ENCODE assay signal across 14 mouse cellular contexts in genomic region chr11:80513796-80514195, GRCm38 (mm10). TPM values are rescaled to one million over a fixed set of nuclear protein-coding genes. Genes with fewer than 3 reads are reported as not detected.
DNase-seq lines count a peak whose midpoint lies in the region; ATAC-seq and TF ChIP-seq lines count a peak whose summit lies in the region.
"Had no signal": no experiment of that assay in that cellular context is flagged by ENCODE, and none has a peak within 500 bp of the region (broad histone marks: within the 10 kb centered on the region; RNA-seq: fewer than 3 reads in every experiment).

No protein-coding gene starts in this region.

- no peak for TF ChIP-seq POLR2A in thymus, adult 2 months (IDR thresholded peaks at IDR 0.05; ENCODE audit: control insufficient read depth, extremely low read depth, insufficient read depth, low read length, poor library complexity)

- 0 out of 2 replicates have a peak, but pooled peaks cover 4% of the 10 kb centered on the region for H3K4me1 ChIP-seq in kidney, embryonic 14.5 days (ENCODE audit: control insufficient read depth, insufficient read depth, low read length)
- H3K4me1 ChIP-seq in thymus, adult 2 months (replicated peaks; ENCODE audit: control insufficient read depth, insufficient read depth, low read length): peaks cover 63% of the 10 kb centered on the region

- no peak for ATAC-seq in kidney, embryonic 14.5 days (ENCODE audit: low FRiP score, low TSS enrichment)
- ATAC-seq in activated CD4-positive, CD25-positive, alpha-beta regulatory T cell, adult 4 months: peak; percentile 34
- ATAC-seq: hindbrain, postnatal 0 days; liver, embryonic 12.5 days had no signal

- H3K9ac ChIP-seq in kidney, embryonic 14.5 days (ENCODE audit: low read depth, low read length): no peak overlapping the region
- H3K9ac ChIP-seq: liver, embryonic 12.5 days had no signal

- H3K27me3 ChIP-seq in kidney, embryonic 14.5 days (ENCODE audit: control insufficient read depth, insufficient read depth, low read length): no peaks in the 10 kb centered on the region
- H3K27me3 ChIP-seq in thymus, adult 2 months (ENCODE audit: control insufficient read depth, insufficient read depth, low read length): no peaks in the 10 kb centered on the region

- DNase-seq in kidney, adult 9 months: peak; percentile 22
- peak; percentile 46 for DNase-seq in B cell, adult 2 months
- peak; percentile 18 for DNase-seq in thymus, adult 2 months
- DNase-seq in spleen, postnatal 4 days (ENCODE audit: low spot score in 2 of 2): no peak
- no peak for DNase-seq in urinary bladder, postnatal 36 days (ENCODE audit: low spot score in 2 of 2)
- DNase-seq: adrenal gland, postnatal 36 days; gastrocnemius, postnatal 36 days had no signal

- TF ChIP-seq CTCF in thymus, adult 2 months (IDR thresholded peaks at IDR 0.05; ENCODE audit: borderline replicate concordance, control insufficient read depth, extremely low read depth, insufficient read depth, low read length, poor library complexity): no peak

- H3K4me2 ChIP-seq in kidney, embryonic 14.5 days (replicated peaks; ENCODE audit: low read depth, low read length): no peak overlapping the region
- H3K4me2 ChIP-seq: liver, embryonic 12.5 days had no signal

- WGBS in kidney, embryonic 14.5 days: 74% methylated on average over 7 of the region's 7 CpGs
- WGBS in thymus, adult 2 months: 7% methylated on average over 7 of the region's 7 CpGs

- no peaks in the 10 kb centered on the region for H3K36me3 ChIP-seq in kidney, embryonic 14.5 days (ENCODE audit: control insufficient read depth, insufficient read depth, low read length)
- no peaks in the 10 kb centered on the region for H3K36me3 ChIP-seq in thymus, adult 2 months (ENCODE audit: control insufficient read depth, insufficient read depth, low read length)
- H3K36me3 ChIP-seq: heart, embryonic 10.5 days; limb, embryonic 10.5 days; liver, embryonic 12.5 days had no signal

- H3K9me3 ChIP-seq in kidney, embryonic 14.5 days (ENCODE audit: control insufficient read depth, low read length): no peaks in the 10 kb centered on the region
- H3K9me3 ChIP-seq: heart, embryonic 10.5 days; limb, embryonic 10.5 days; liver, embryonic 12.5 days had no signal

- no peak overlapping the region for H3K27ac ChIP-seq in kidney, embryonic 14.5 days (ENCODE audit: low read depth, low read length)
- peak overlapping the region; percentile 49; the same call in 1 of the 2 replicates for H3K27ac ChIP-seq in thymus, adult 2 months (ENCODE audit: control insufficient read depth, insufficient read depth, low read length)
- H3K27ac ChIP-seq: heart, embryonic 10.5 days; hindbrain, postnatal 0 days; limb, embryonic 10.5 days; liver, embryonic 12.5 days had no signal

- H3K4me3 ChIP-seq in kidney, embryonic 14.5 days (ENCODE audit: low read length): no peak overlapping the region
- no peak overlapping the region for H3K4me3 ChIP-seq in thymus, adult 2 months (ENCODE audit: control insufficient read depth, insufficient read depth, low read length)
- H3K4me3 ChIP-seq: heart, embryonic 10.5 days; limb, embryonic 10.5 days; liver, embryonic 12.5 days; myocyte had no signal

RNA-seq across cellular contexts. Expression of gene Cdk5r1, which starts 37.0 kb away (rescaled TPM):
- polyA plus RNA-seq in kidney, embryonic 14.5 days (2014; fragmentation: Nextera tagmentation; extraction: Ambion mirVana): 0.84 and 1.6 TPM in 2 replicates
- under 1 TPM; 0.89 to 0.98 TPM for polyA plus RNA-seq in activated CD4-positive, CD25-positive, alpha-beta regulatory T cell, adult 4 months (2017; shearing (Covaris generic))
- polyA plus RNA-seq in thymus, adult 2 months (2012; rRNA removed): 10.8 and 12.3 TPM in 2 replicates

Comparison
In these comparisons a context has a peak if more than half of its experiments do, and no peak if none do; other contexts are left out.
1. DNase-seq: peak in kidney, adult 9 months (single experiment), B cell, adult 2 months (2 of 2) and thymus, adult 2 months (single experiment); none in spleen, postnatal 4 days (0 of 2) and urinary bladder, postnatal 36 days (0 of 2).